Mouse (Mus musculus): ENCODE results near the gene Smarcd3. TPM values are rescaled to one million over a fixed set of nuclear protein-coding genes. Genes with fewer than 3 reads are reported as not detected.

Gene Smarcd3
- polyA plus RNA-seq, 1 experiment: 247 TPM

DNA sequence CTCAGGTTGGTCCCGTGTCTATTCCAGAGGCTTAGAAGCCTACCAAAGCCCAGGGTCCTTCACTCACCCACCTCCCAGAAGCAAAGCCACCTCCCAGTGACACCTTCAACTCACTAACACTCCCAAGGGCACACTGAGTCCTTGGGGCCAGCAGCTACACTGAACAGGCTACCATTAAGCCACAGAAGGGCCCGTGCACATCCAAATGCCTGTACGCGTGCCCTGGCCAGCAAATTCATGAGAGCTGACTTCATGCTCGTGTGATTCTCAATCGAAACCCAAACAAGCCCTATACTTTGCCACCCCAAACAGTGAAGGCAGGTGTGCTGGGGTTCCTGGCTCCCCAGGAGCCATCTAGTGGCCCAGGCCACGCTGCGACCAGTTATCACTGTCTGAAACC lies 3.6 kb downstream of the Smarcd3 start:
- no peak for DNase-seq (ENCODE audit: low read depth)

DNA sequence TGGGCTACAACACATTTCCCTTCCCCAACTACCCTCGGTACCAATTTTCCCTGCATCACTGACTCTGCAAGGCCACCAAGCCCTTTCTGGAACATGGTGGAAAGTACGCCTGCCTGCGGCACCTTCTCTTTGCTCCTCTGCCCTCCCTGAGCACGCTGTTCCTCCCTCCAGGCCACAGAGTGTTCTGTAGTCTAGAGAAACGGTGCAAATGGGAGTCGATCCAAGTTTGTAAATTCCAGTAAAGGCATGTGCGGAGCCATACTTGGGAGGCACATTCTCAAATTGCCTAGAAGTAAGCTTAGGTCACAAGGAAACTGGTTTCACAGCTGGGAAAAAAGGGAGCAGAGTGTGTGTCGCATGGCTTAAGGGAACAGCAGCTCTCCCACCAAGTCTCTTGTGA lies 4.1 kb downstream of the Smarcd3 start:
- no peak for DNase-seq (ENCODE audit: low read depth)

GRCm38 (mm10) chr5:24618921-24619320 lies 5.3 kb downstream of the Smarcd3 start:
- DNase-seq (ENCODE audit: low read depth): no peak

DNA sequence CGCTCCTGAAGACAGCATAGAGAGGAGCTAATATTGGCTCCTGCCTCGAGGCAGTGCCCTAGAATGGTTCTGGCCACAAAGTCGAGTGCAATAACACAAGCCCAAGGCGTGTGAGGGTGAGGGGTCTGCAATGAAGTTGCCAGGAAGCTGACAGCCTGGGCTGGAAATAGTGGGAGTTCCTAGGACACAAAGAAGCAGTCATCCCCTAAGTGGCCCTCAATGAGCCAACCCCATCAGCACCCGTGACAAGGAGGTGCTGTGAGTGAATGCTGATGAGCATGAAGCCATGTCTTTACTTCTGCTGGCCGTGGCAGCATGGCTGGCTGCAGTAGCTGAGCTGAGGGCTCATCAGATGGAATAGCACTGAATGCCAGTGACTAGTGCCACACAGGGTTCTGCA lies 9.1 kb downstream of the Smarcd3 start:
- no peak for DNase-seq (ENCODE audit: low read depth)

DNA sequence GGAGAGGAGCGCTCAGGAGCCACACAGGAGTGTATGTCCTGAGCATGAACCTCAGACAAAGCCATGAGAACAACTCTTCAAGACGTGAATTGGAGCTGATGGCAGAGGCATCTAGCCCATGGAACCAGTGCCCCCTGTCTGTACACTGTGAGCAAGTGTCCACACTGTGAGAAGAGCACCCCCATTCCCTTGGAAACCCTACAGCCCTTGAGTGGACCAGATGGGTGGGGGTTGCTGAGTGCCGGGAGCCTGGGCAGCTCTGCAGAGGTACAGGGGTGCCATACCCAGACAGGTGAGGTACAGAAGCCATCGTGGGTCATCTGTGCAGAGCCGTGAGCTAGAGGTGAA lies 11.9 kb downstream of the Smarcd3 start:
- no peak for DNase-seq (ENCODE audit: low read depth)

- DNase-seq (ENCODE audit: low read depth): no peak
These were observed 12.6 kb downstream of the Smarcd3 start for GRCm38 (mm10) chr5:24611366-24612301.

DNA sequence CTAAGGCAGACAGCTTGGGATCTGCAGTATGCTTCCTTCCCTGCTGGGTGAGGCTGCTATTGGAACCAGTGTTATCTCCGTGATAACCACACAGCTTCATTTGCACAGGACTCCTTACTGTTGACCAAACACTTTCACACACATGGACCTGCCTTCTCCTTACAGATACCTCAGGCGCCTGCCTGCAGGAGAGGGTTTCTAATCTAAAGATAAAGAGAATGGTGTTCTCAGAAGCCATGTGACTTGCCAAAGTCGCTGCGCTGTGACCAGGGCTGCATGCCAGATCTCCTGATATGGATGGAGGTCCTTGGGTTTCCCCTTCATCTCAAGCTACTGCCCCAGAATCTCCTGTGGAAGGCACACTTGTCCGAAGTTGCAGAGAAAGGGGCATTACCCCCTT lies 14.8 kb downstream of the Smarcd3 start:
- DNase-seq (ENCODE audit: low read depth): no peak

DNA sequence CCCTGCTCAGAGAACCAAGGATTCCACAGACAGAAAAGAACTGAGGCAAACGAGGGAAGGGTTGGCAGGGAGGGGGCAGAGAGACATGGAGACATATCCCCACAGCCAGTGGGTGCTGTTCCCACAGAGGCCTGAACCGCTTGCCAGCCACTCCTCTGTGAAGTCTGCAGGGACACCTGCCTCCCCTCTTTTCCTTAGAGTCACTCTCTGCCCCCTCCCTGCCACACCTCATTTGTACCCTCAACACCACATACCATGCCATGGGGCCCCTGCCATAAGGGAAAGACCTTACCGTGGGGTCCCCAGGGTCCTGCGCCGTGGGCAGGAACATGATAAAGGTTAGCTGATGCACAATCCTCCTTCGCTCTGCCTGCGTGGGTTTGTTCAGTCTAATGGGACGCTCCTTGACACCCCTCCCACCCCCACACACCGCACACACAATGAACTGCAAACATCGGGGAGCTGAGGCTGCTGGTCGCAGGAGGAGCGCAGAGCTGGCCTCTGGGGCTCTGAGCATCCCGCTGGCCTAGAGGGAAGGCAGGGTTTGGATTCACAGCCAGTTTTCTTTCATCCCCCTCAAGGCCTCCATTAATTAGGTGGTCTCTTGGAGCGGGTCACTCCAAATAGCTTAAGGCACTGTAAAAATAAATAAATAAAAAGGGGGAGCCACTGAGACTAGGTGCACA lies 18.1 kb downstream of the Smarcd3 start:
- no peak for DNase-seq (ENCODE audit: low read depth)

DNA sequence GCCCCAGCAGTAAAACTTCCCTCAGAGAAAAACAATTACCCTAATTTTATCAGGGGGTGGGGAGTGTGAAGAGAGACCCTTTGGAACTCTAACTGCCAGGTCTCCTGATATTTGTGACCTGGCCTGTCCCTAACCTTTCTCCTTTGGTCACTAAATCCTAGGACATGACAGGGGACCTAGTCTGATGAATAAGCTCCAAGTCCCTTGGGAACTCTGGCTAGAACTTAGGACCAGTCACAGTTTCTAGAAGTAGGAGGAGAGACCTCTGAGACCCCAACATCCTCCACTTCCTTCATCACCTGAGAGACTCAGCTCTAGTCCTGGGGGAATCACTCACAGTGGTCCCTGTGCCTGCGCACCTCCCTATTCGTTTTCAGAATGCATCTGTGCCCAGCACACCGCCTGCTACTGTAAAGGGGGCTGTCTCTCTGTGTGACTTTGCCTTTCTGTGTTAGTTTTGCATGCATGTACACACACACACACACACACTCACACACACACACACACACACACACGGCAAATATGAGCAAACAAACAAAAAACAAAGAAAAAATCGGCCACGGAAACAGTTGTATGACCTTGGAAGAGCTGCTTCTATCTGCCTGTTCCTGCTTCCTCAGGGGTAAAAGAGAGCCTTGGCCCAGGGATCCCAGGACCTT lies 18.8 kb downstream of the Smarcd3 start:
- DNase-seq (ENCODE audit: low read depth): no peak

- DNase-seq (ENCODE audit: low read depth): no peak
These were observed 19.5 kb downstream of the Smarcd3 start for GRCm38 (mm10) chr5:24604656-24605100.

DNA sequence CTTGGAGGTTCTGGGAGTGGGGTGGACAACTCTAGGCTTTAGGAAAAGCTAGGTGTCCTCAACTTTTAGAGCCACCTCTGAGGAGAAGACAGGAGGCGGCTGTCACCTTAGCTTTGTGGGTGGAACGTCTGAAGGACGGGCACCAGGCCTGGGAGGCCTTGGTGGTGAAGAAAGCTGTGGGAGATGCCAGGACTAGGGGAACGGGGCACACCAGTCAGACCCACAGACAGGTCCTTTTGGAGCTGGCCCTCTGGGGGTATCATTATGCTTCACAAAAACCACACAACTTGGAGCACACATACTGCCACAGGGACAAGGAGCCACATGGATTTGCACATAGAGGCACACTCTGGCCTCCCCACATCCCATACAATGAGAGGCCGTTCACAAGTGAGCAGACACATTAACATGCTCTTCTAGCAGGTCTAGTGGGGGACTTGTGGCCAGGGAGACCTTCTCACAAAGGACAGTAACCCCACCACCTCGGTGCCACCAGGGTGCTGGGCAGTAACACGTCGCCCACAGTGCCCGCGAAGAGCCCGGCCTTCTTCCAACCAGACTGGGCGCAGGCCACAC lies 20.0 kb downstream of the Smarcd3 start:
- no peak for DNase-seq (ENCODE audit: low read depth)

DNA sequence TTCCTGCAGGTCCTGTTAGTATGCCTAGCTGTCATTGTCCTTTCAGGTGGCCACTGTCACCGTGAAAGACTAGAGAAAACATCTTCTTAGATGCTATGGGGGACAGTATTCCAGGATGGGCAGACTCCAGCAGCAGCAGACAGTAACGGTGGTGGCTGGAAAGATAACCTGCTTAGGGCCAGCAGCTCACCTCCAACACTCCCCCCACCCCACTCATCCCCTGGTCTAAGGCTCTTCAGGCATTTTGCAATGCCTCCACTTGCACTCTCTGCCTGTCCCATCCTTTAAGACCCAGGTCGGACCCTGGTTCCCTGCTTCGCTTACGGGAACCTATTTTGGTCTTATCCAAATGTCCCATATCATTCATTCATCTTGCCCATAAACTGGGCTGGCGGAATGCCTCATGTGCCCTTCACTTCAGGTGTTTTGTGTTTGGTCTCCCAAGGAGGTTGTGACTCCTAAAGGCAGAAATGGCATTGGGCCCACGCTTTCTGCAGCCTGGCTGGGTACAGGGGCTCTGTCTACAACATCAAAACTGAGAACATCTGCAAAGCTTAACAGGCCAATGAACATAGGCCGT lies 20.7 kb downstream of the Smarcd3 start:
- no peak for DNase-seq (ENCODE audit: low read depth)

GRCm38 (mm10) chr5:24602751-24603343 lies 21.4 kb downstream of the Smarcd3 start:
- DNase-seq (ENCODE audit: low read depth): no peak

GRCm38 (mm10) chr5:24601911-24602750 lies 22.1 kb downstream of the Smarcd3 start:
- DNase-seq (ENCODE audit: low read depth): no peak

DNA sequence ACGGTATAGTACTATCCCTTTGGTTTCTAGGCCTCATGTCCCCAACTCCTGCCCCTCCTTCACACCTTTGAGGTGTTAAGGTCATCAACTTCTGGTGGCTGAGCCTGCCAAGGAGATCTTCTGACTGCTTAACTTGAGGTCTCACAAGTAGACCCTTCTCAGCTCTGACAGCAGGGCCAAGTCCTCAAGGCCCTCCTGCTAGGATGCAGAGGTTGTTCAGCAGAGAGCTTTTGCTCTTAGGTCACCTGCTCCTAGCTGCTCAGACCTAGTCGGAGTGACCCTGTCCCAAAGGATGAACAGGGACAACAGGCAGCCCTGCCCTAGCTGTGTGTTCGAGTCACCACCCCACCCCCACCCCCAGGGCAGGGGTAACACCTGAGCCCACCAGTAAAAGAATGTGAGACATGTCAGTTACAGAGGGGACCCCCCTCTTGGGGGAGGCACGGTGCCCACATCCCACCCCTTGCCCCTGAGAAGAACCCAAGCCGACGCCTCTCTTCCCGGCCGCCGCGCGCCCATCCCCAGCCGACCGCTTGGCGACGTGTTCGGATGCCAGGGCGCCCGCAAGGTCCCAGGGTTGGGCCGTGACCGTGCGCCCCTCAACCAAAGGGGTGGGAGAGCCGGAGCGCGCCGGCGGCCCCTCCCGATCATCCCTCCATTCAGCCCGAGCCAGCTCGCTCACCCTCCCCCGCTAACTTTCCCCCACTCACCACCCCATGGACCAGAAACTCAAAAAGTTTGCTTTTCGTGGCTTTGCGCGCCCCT lies 23.0 kb downstream of the Smarcd3 start:
- no peak for DNase-seq (ENCODE audit: low read depth)

DNA sequence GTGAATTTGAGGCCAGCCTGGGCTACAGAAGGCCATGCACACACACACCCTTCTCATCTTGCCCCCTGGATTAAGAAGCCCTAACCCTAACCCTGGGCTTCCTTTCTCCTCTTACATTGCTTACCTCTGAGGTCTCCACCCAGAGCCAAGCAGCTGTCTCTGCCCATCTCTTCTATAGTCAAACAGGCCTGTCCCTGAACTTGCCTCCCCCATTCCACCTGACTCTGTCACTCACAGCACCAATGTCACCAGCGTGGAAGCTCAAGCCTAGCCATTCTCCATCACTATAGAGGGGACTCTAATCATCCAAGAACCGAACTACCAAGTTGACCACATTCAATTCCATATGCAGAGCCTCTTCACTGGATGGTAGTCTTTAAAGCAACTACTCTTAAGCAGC lies 24.0 kb downstream of the Smarcd3 start:
- no peak for DNase-seq (ENCODE audit: low read depth)

DNA sequence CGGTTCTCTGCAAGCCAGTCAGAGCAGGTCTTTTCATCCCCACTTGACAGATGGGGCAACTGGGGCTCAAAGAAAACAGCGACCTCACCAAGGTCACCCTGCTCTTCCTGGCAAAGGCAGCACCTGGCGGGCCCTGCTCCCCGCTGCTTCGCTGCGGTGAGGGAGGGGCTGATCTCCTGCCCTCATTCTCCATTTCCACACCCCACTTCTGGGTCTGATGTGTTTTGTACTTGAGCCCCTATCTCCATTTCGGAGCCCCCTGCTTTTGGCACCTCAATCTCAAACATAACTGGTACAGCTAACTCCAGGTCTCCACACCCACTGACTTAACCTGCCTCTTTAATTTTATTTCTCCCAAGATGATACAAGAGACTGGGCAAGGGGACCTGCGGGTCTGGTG lies 25.1 kb downstream of the Smarcd3 start:
- DNase-seq (ENCODE audit: low read depth): no peak

DNA sequence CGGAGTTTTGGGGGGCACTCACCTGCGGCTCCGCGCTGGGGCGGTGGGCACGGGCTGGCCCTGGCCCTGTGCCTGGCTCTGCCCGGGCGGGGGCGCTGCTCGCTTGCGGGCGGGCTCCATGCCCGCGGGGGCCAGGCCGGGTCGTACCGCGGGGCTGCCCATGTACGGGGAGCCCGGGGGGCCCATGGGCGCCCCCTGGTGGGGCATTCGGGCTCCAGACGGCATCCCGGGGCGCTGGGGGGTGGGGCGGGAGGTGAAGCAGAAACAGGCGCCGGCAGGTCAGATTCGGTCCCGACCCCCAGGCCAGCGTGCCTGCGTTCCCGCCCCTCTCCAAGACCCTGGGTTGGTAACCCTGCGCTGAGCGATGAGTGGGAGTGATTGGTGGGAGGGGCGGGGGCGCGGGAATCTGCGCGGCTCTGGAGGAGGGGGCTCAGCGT lies 25.6 kb downstream of the Smarcd3 start:
- no peak for DNase-seq (ENCODE audit: low read depth)

- no peak for DNase-seq (ENCODE audit: low read depth)
These were observed 26.2 kb downstream of the Smarcd3 start for GRCm38 (mm10) chr5:24597901-24598569.
